Mouse (Mus musculus): ENCODE data around the gene Olfr1491. TPM values are rescaled to one million over a fixed set of nuclear protein-coding genes. Genes with fewer than 3 reads are reported as not detected.

Gene Olfr1491
- total RNA-seq (2023): not detected

GRCm38 (mm10) chr19:13696968-13697367 lies at the start of gene Olfr1491:
Gene Olfr1491, plus strand, starts transcription at chr19:13697268.

GRCm38 (mm10) chr19:13650791-13651190 lies 46.3 kb upstream of the Olfr1491 start, which contains the start of gene Olfr1490:
Gene Olfr1490, plus strand, starts transcription at chr19:13651091.

GRCm38 (mm10) chr19:13722978-13723377 lies 25.9 kb downstream of the Olfr1491 start, which contains the start of gene Olfr1493-ps1:
Gene Olfr1493-ps1, plus strand, starts transcription at chr19:13723278.

GRCm38 (mm10) chr19:13739428-13739827 lies 42.4 kb downstream of the Olfr1491 start, which contains the start of gene Olfr1494:
Gene Olfr1494, plus strand, starts transcription at chr19:13739728.

Other genes starting within 250 kb of the Olfr1491 start
- gene Olfr1472, start 241.2 kb upstream of the Olfr1491 start, total RNA-seq (2023): not detected
- not detected for gene Olfr1474, start 227.7 kb upstream of the Olfr1491 start, total RNA-seq (2023)
- gene Olfr1475, start 217.1 kb upstream of the Olfr1491 start, total RNA-seq (2023): not detected
- not detected for gene Olfr1477, start 196.7 kb upstream of the Olfr1491 start, total RNA-seq (2023)
- gene Olfr1480, start 169.4 kb upstream of the Olfr1491 start, total RNA-seq (2023): not detected
- not detected for gene Olfr1484, start 113.8 kb upstream of the Olfr1491 start, total RNA-seq (2023)
- not detected for gene Olfr1487, start 79.9 kb upstream of the Olfr1491 start, total RNA-seq (2023)
- not detected for gene Olfr1489, start 65.6 kb upstream of the Olfr1491 start, total RNA-seq (2023)
- gene Olfr1490, start 46.2 kb upstream of the Olfr1491 start, total RNA-seq (2023): not detected
- gene Olfr1493-ps1, start 26.0 kb downstream of the Olfr1491 start, total RNA-seq (2023): not detected
- gene Olfr1494, start 42.5 kb downstream of the Olfr1491 start, total RNA-seq (2023): not detected
- not detected for gene Olfr1495, start 67.3 kb downstream of the Olfr1491 start, total RNA-seq (2023)
- not detected for gene Olfr1496, start 80.6 kb downstream of the Olfr1491 start, total RNA-seq (2023)
- gene Olfr1497, start 100.9 kb downstream of the Olfr1491 start, total RNA-seq (2023): not detected
- not detected for gene Olfr1499, start 122.2 kb downstream of the Olfr1491 start, total RNA-seq (2023)
- not detected for gene Olfr1500, start 133.2 kb downstream of the Olfr1491 start, total RNA-seq (2023)
- gene Olfr1501, start 153.4 kb downstream of the Olfr1491 start, total RNA-seq (2023): not detected
- gene Olfr1502, start 164.5 kb downstream of the Olfr1491 start, total RNA-seq (2023): not detected
- not detected for gene Olfr1504, start 200.7 kb downstream of the Olfr1491 start, total RNA-seq (2023)
- gene Olfr1505, start 216.3 kb downstream of the Olfr1491 start, total RNA-seq (2023): not detected

Measured in B cell, adult 67 days (primary cell).